Mouse (Mus musculus): ENCODE measurements at regions not wholly inside any gene's neighbourhood (a gene's known extent, or its start where the extent isn't known, plus 50 kb on each side); places are given as distances from the start of the nearest gene placed in this dataset.

GRCm38 (mm10) chr9:32916731-32917130, 280.7 kb downstream of the Ets1 start:
- WGBS = 81% methylated on average over 3 of the region's 3 CpGs
- Histone ChIP-seq H3K27ac (no peak overlapping the region), H3K36me3 (no peaks in the 10 kb centered on the region), H3K4me3 (replicated peaks) (no peak overlapping the region), H3K9ac (no peak overlapping the region), H3K4me2 (no peak overlapping the region), H3K4me1 (peaks cover 4% of the 10 kb centered on the region; the same call in 1 of the 2 replicates), H3K27me3 (no peaks in the 10 kb centered on the region), H3K9me3 (replicated peaks) (no peaks in the 10 kb centered on the region)
- no peak for ATAC-seq (replicated peaks; ENCODE audit: low FRiP score)

GRCm38 (mm10) chr9:32923925-32924324, 287.9 kb downstream of the Ets1 start:
- no peaks in the 10 kb centered on the region for H3K36me3 ChIP-seq
- no peaks in the 10 kb centered on the region for H3K27me3 ChIP-seq
- no peak overlapping the region for H3K9ac ChIP-seq
- H3K4me2 ChIP-seq = no peak overlapping the region
- no peaks in the 10 kb centered on the region for H3K9me3 ChIP-seq (replicated peaks)
- no peak overlapping the region for H3K4me3 ChIP-seq (replicated peaks)
- no peak for ATAC-seq (replicated peaks; ENCODE audit: low FRiP score)
- H3K27ac ChIP-seq = no peak overlapping the region
- no peaks in the 10 kb centered on the region for H3K4me1 ChIP-seq

GRCm38 (mm10) chr9:32924333-32924886, 288.4 kb downstream of the Ets1 start:
- Histone ChIP-seq H3K9ac (no peak overlapping the region), H3K4me2 (no peak overlapping the region), H3K9me3 (replicated peaks) (no peaks in the 10 kb centered on the region), H3K4me1 (no peaks in the 10 kb centered on the region), H3K4me3 (replicated peaks) (no peak overlapping the region), H3K27ac (no peak overlapping the region), H3K27me3 (no peaks in the 10 kb centered on the region), H3K36me3 (no peaks in the 10 kb centered on the region)
- ATAC-seq (replicated peaks; ENCODE audit: low FRiP score) = no peak
- WGBS = 92% methylated on average over 7 of the region's 7 CpGs

GRCm38 (mm10) chr9:32925036-32925435, 289.0 kb downstream of the Ets1 start:
- H3K4me1 ChIP-seq = no peaks in the 10 kb centered on the region
- H3K27ac ChIP-seq = no peak overlapping the region
- WGBS = 93% methylated on average over 6 of the region's 6 CpGs
- ATAC-seq (replicated peaks; ENCODE audit: low FRiP score) = no peak
- H3K9me3 ChIP-seq (replicated peaks) = no peaks in the 10 kb centered on the region
- no peak overlapping the region for H3K4me3 ChIP-seq (replicated peaks)
- H3K4me2 ChIP-seq = no peak overlapping the region
- H3K36me3 ChIP-seq = no peaks in the 10 kb centered on the region
- no peak overlapping the region for H3K9ac ChIP-seq
- no peaks in the 10 kb centered on the region for H3K27me3 ChIP-seq

GRCm38 (mm10) chr9:32925720-32926595, 289.9 kb downstream of the Ets1 start:
- ATAC-seq (replicated peaks; ENCODE audit: low FRiP score) = no peak

GRCm38 (mm10) chr9:32927656-32928055, 291.6 kb downstream of the Ets1 start:
- H3K9me3 ChIP-seq (replicated peaks) = no peaks in the 10 kb centered on the region
- H3K27me3 ChIP-seq = no peaks in the 10 kb centered on the region
- no peak overlapping the region for H3K4me3 ChIP-seq (replicated peaks)
- ATAC-seq (replicated peaks; ENCODE audit: low FRiP score) = no peak
- H3K36me3 ChIP-seq = no peaks in the 10 kb centered on the region
- 0 out of 2 replicates have a peak, but pooled peaks cover 3% of the 10 kb centered on the region for H3K4me1 ChIP-seq
- 85% methylated on average over 1 of the region's 1 CpGs for WGBS
- no peak overlapping the region for H3K9ac ChIP-seq
- H3K27ac ChIP-seq = no peak overlapping the region
- no peak overlapping the region for H3K4me2 ChIP-seq

More at GRCm38 (mm10) chr9:32925720-32926595, 289.9 kb downstream of the Ets1 start:
- H3K27me3 ChIP-seq = no peaks in the 10 kb centered on the region
- no peaks in the 10 kb centered on the region for H3K9me3 ChIP-seq (replicated peaks)
- H3K9ac ChIP-seq = no peak overlapping the region
- no peaks in the 10 kb centered on the region for H3K4me1 ChIP-seq
- H3K27ac ChIP-seq = no peak overlapping the region
- no peak overlapping the region for H3K4me3 ChIP-seq (replicated peaks)
- 71% methylated on average over 12 of the region's 12 CpGs for WGBS
- no peak overlapping the region for H3K4me2 ChIP-seq
- H3K36me3 ChIP-seq = no peaks in the 10 kb centered on the region

GRCm38 (mm10) chr9:32928289-32929000, 292.4 kb downstream of the Ets1 start:
- WGBS = 92% methylated on average over 8 of the region's 8 CpGs
- no peak overlapping the region for H3K4me3 ChIP-seq (replicated peaks)
- no peak overlapping the region for H3K27ac ChIP-seq
- H3K27me3 ChIP-seq = no peaks in the 10 kb centered on the region
- no peaks in the 10 kb centered on the region for H3K36me3 ChIP-seq
- no peaks in the 10 kb centered on the region for H3K9me3 ChIP-seq (replicated peaks)
- peaks cover 10% of the 10 kb centered on the region for H3K4me1 ChIP-seq
- no peak overlapping the region for H3K9ac ChIP-seq
- ATAC-seq (replicated peaks; ENCODE audit: low FRiP score) = no peak
- H3K4me2 ChIP-seq = no peak overlapping the region

GRCm38 (mm10) chr9:32929331-32929730, 293.3 kb downstream of the Ets1 start:
- no peak overlapping the region for H3K4me2 ChIP-seq
- WGBS = 90% methylated on average over 1 of the region's 1 CpGs
- no peaks in the 10 kb centered on the region for H3K36me3 ChIP-seq
- H3K9me3 ChIP-seq (replicated peaks) = no peaks in the 10 kb centered on the region
- no peak overlapping the region for H3K9ac ChIP-seq
- no peak overlapping the region for H3K27ac ChIP-seq
- H3K4me1 ChIP-seq = peaks cover 14% of the 10 kb centered on the region
- no peak overlapping the region for H3K4me3 ChIP-seq (replicated peaks)
- no peaks in the 10 kb centered on the region for H3K27me3 ChIP-seq
- ATAC-seq (replicated peaks; ENCODE audit: low FRiP score) = no peak

- H3K27me3 ChIP-seq = no peaks in the 10 kb centered on the region
- H3K9me3 ChIP-seq (replicated peaks) = no peaks in the 10 kb centered on the region
- H3K36me3 ChIP-seq = no peaks in the 10 kb centered on the region
- H3K27ac ChIP-seq = no peak overlapping the region
- H3K4me1 ChIP-seq = peaks cover 14% of the 10 kb centered on the region
- no peak overlapping the region for H3K4me2 ChIP-seq
- WGBS = 85% methylated on average over 3 of the region's 3 CpGs
- no peak for ATAC-seq (replicated peaks; ENCODE audit: low FRiP score)
- no peak overlapping the region for H3K4me3 ChIP-seq (replicated peaks)
- H3K9ac ChIP-seq = no peak overlapping the region
Observed at GRCm38 (mm10) chr9:32929826-32930225, 293.8 kb downstream of the Ets1 start.

- Histone ChIP-seq H3K4me3 (replicated peaks) (no peak overlapping the region), H3K27ac (no peak overlapping the region), H3K9me3 (replicated peaks) (no peaks in the 10 kb centered on the region), H3K4me1 (peaks cover 18% of the 10 kb centered on the region), H3K27me3 (no peaks in the 10 kb centered on the region), H3K9ac (no peak overlapping the region), H3K36me3 (no peaks in the 10 kb centered on the region), H3K4me2 (no peak overlapping the region)
- no peak for ATAC-seq (replicated peaks; ENCODE audit: low FRiP score)
- WGBS = 87% methylated on average over 10 of the region's 10 CpGs
Observed at GRCm38 (mm10) chr9:32931266-32932005, 295.4 kb downstream of the Ets1 start.

- no peaks in the 10 kb centered on the region for H3K36me3 ChIP-seq
- 64% methylated on average over 7 of the region's 7 CpGs for WGBS
- H3K4me2 ChIP-seq = no peak overlapping the region
- no peaks in the 10 kb centered on the region for H3K9me3 ChIP-seq (replicated peaks)
- no peak overlapping the region for H3K9ac ChIP-seq
- no peak overlapping the region for H3K4me3 ChIP-seq (replicated peaks)
- no peaks in the 10 kb centered on the region for H3K27me3 ChIP-seq
- no peak overlapping the region for H3K27ac ChIP-seq
- ATAC-seq (replicated peaks; ENCODE audit: low FRiP score) = no peak
- H3K4me1 ChIP-seq = peaks cover 21% of the 10 kb centered on the region
Observed at GRCm38 (mm10) chr9:32933237-32934071, 297.4 kb downstream of the Ets1 start.
